Mouse (Mus musculus): ENCODE results near the gene Gclm. TPM values are rescaled to one million over a fixed set of nuclear protein-coding genes. Genes with fewer than 3 reads are reported as not detected.
"Not testable (repeated sequence)": the region's sequence is repeated elsewhere in the genome, so short reads cannot be mapped to it uniquely, and the experiment has no call there.

Gclm gene
- polyA plus RNA-seq, 1 experiment: 123 TPM

DNA sequence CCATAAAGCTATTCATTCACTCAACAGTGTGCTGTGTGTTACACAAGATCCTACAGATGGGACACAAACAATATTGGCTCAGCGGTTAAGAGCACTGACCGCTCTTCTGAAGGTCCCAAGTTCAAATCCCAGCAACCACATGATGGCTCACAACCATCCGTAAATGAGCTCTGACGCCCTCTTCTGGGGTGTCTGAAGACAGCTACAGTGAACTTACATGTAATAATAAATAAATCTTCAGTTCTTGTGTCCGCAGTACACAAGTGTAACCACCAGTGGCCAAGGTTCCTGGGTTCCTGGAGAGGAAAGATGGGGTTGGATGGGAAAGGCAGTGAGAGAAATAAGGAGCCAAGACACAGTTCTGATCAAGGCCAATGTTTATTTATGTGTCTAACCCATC lies 24.6 kb downstream of the Gclm start:
- no peak overlapping the region for H3K27ac ChIP-seq (ENCODE audit: insufficient read depth, low read length)
- H3K27me3 ChIP-seq (ENCODE audit: control insufficient read depth, insufficient read depth, low read length, poor library complexity, severe bottlenecking): no peaks in the 10 kb centered on the region
- H3K9me3 ChIP-seq (replicated peaks; ENCODE audit: control insufficient read depth, insufficient read depth, low read length, poor library complexity, severe bottlenecking): no peaks in the 10 kb centered on the region
- H3K9ac ChIP-seq (ENCODE audit: low read depth, poor library complexity, severe bottlenecking): no peak overlapping the region
- H3K36me3 ChIP-seq (ENCODE audit: control insufficient read depth, insufficient read depth, low read length, poor library complexity, severe bottlenecking): peaks cover 14% of the 10 kb centered on the region
- H3K4me1 ChIP-seq (ENCODE audit: control insufficient read depth, insufficient read depth, low read length): peaks cover 2% of the 10 kb centered on the region
- TF ChIP-seq CTCF (IDR thresholded peaks at IDR 0.05; ENCODE audit: low read depth, low read length) (no peak), EP300 (IDR thresholded peaks at IDR 0.05; ENCODE audit: insufficient read depth, low read depth, low read length) (no peak), POLR2A (IDR thresholded peaks at IDR 0.05; ENCODE audit: insufficient read depth, low read length) (no peak)
- no peak overlapping the region for H3K4me3 ChIP-seq (ENCODE audit: low read depth, low read length)

DNA sequence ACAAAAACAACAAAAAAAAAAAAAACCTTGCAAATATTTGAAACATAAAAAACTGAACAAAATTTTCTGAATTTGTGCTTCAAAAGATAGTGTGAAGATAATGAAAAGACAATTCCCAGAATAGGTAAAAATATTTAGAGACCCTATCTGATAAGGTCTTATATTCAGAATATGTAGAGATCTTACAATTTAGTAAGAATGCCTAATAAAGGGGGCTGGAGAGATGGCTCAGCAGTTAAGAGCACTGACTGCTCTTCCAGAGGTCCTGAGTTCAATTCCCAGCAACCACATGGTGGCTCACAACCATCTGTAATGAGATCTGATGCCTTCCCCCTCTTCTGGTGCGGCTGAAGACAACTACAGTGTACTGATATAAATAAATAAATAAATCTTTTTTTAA lies 27.2 kb downstream of the Gclm start:
- H3K4me1 ChIP-seq (ENCODE audit: control insufficient read depth, insufficient read depth, low read length); H3K9me3 ChIP-seq (replicated peaks; ENCODE audit: control insufficient read depth, insufficient read depth, low read length, poor library complexity, severe bottlenecking); H3K4me3 ChIP-seq (ENCODE audit: low read depth, low read length); H3K27me3 ChIP-seq (ENCODE audit: control insufficient read depth, insufficient read depth, low read length, poor library complexity, severe bottlenecking); H3K27ac ChIP-seq (ENCODE audit: insufficient read depth, low read length); H3K9ac ChIP-seq (ENCODE audit: low read depth, poor library complexity, severe bottlenecking): not testable (repeated sequence)
- H3K36me3 ChIP-seq (ENCODE audit: control insufficient read depth, insufficient read depth, low read length, poor library complexity, severe bottlenecking): peaks cover 23% of the 10 kb centered on the region

DNA sequence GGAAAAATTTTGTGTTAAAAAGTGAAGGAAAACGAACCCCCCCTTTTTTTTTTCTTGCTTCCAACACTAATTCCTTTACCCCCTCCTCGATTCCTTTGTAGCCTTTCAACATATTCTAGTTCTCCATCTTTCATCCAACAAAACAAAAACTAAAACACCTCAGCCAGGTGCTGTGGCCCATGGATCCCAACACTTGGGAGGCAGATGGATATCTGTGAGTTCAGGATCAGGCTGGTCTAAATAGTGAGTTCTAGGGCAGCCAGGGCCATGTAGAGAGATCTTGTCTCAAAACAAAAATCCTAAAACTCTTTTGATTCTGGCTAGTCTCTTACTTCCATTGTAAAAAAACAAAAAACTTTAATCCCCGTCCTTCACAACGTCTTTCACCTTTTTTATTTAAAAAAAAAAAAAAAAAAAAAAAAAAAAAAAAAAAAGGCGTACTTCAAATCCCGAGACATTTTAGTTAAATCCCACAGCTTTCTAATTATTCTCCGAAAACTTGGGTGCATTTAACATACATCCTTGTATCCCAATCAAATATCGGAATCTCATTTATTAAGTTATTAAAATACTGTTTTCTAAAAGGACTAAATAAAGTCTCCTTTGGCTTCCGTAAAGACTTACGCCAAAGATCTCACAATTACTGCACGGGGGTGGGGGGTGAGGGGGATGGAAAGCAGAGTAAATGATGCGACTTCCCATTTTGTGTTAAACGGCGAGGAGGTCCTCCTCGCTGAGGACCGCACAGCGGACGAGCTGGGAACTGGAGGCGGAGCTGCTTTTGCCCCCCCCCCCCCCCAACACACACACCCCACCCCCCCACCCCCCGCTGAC lies 28.3 kb downstream of the Gclm start:
- H3K9ac ChIP-seq (ENCODE audit: low read depth, poor library complexity, severe bottlenecking): peak overlapping the region; percentile 23
- no peak overlapping the region for H3K27ac ChIP-seq (ENCODE audit: insufficient read depth, low read length)
- peaks cover 33% of the 10 kb centered on the region for H3K36me3 ChIP-seq (ENCODE audit: control insufficient read depth, insufficient read depth, low read length, poor library complexity, severe bottlenecking)
- H3K4me3 ChIP-seq (ENCODE audit: low read depth, low read length): peak overlapping the region; percentile 69
- TF ChIP-seq POLR2A (IDR thresholded peaks at IDR 0.05; ENCODE audit: insufficient read depth, low read length) (peak; percentile 81), CTCF (IDR thresholded peaks at IDR 0.05; ENCODE audit: low read depth, low read length) (no peak), EP300 (IDR thresholded peaks at IDR 0.05; ENCODE audit: insufficient read depth, low read depth, low read length) (no peak)
- H3K27me3 ChIP-seq (ENCODE audit: control insufficient read depth, insufficient read depth, low read length, poor library complexity, severe bottlenecking): no peaks in the 10 kb centered on the region
- peaks cover 3% of the 10 kb centered on the region for H3K4me1 ChIP-seq (ENCODE audit: control insufficient read depth, insufficient read depth, low read length)
- no peaks in the 10 kb centered on the region for H3K9me3 ChIP-seq (replicated peaks; ENCODE audit: control insufficient read depth, insufficient read depth, low read length, poor library complexity, severe bottlenecking)

DNA sequence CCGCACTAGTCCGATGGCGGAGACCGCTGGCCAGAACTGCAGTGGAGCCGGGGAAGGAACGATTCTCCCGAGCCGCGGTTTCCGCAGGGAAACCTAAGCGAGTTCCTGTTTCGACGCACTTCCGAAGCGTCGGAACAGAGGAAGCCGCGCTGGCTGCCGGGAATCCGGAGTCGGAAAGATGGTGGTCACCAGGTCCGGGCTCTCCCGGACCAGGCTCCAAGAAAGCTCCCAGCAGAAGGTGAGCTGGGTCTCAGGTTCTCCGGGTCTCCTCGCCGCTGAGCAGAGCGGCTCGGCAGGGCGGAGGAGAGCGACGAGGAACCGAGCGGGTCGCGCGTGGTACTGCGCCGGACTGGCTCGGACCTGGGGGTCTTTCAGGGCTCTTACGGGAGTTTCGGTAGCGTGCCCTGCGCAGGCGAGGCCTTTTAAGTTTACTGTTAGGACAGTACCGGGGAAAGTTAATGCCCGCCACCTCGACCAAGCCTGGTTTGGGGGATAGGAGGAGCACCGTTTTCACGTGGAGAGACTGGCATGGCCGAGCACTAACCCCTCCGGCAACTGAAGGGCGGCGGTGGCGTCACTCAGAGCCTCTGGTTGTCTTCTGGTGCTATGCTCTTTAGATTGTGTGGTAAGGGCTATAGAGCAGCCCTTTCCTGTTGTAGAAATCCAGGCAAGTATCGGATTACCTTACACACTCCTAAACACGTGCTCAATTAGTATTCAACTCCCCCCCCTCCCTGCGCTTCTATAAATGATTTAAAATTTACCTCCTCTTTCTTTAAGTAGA lies 29.1 kb downstream of the Gclm start, which contains the start of gene Dnttip2:
Gene Dnttip2, plus strand, starts transcription at position 148 of the 784 bp plus-strand sequence.
- peak within 1 kb of the TSS; percentile 79 for H3K9ac ChIP-seq (ENCODE audit: low read depth, poor library complexity, severe bottlenecking)
- TF ChIP-seq EP300 (IDR thresholded peaks at IDR 0.05; ENCODE audit: insufficient read depth, low read depth, low read length) (peak; percentile 53; the same call in 1 of the 2 replicates), POLR2A (IDR thresholded peaks at IDR 0.05; ENCODE audit: insufficient read depth, low read length) (no peak), CTCF (IDR thresholded peaks at IDR 0.05; ENCODE audit: low read depth, low read length) (no peak)
- H3K4me3 ChIP-seq (ENCODE audit: low read depth, low read length): peak within 1 kb of the TSS; percentile 95
- no peaks in the 10 kb centered on the region for H3K9me3 ChIP-seq (replicated peaks; ENCODE audit: control insufficient read depth, insufficient read depth, low read length, poor library complexity, severe bottlenecking)
- peaks cover 3% of the 10 kb centered on the region for H3K4me1 ChIP-seq (ENCODE audit: control insufficient read depth, insufficient read depth, low read length)
- no peak within 1 kb of the TSS for H3K27ac ChIP-seq (ENCODE audit: insufficient read depth, low read length)
- H3K36me3 ChIP-seq (ENCODE audit: control insufficient read depth, insufficient read depth, low read length, poor library complexity, severe bottlenecking): peaks cover 41% of the 10 kb centered on the region
- H3K27me3 ChIP-seq (ENCODE audit: control insufficient read depth, insufficient read depth, low read length, poor library complexity, severe bottlenecking): no peaks in the 10 kb centered on the region

DNA sequence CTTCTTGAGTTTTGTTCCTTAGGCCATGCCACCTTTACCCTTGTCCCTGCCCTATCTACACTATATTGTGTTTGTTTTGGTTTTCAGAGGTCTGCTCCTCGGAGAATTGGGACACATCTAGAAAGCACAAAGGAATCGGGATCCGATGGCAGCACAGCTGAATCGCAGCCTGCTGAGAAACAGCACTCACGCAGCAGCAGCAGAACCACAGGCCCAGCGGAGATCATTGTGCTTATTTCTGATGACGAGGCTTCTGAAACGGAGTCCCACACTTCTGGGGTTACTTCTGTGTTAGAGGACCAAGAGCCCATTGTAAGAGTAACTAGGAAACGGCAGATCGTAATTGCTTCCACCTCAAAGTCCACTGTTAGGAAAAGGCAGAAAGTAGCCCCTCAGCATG lies 29.8 kb downstream of the Gclm start:
- no peaks in the 10 kb centered on the region for H3K27me3 ChIP-seq (ENCODE audit: control insufficient read depth, insufficient read depth, low read length, poor library complexity, severe bottlenecking)
- H3K9me3 ChIP-seq (replicated peaks; ENCODE audit: control insufficient read depth, insufficient read depth, low read length, poor library complexity, severe bottlenecking): no peaks in the 10 kb centered on the region
- peak overlapping the region; percentile 79 for H3K9ac ChIP-seq (ENCODE audit: low read depth, poor library complexity, severe bottlenecking)
- TF ChIP-seq EP300 (IDR thresholded peaks at IDR 0.05; ENCODE audit: insufficient read depth, low read depth, low read length): no peak
- peak overlapping the region; percentile 67 for H3K4me3 ChIP-seq (ENCODE audit: low read depth, low read length)
- H3K36me3 ChIP-seq (ENCODE audit: control insufficient read depth, insufficient read depth, low read length, poor library complexity, severe bottlenecking): peaks cover 47% of the 10 kb centered on the region
- H3K4me1 ChIP-seq (ENCODE audit: control insufficient read depth, insufficient read depth, low read length): peaks cover 3% of the 10 kb centered on the region
- H3K27ac ChIP-seq (ENCODE audit: insufficient read depth, low read length): no peak overlapping the region

DNA sequence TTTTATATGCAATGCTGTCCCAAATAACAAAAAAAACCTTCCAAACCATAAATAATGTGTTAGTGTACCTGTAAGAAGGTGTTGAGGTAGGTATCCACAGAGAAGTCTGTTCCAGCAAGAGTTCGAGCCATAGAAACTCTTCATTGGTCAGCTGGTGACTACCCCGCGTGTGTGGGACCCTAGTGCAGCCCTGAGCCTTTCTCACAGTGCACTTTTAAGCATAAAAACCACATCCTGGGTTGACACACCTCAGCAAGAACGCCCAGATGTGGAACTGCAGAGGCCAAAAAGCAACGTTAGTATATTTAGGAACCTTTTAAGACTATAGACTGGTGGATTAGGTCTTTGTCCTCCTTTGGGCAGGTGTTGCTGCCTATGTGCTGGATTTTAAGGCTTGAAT lies 41.8 kb downstream of the Gclm start:
- no peak overlapping the region for H3K9ac ChIP-seq (ENCODE audit: low read depth, poor library complexity, severe bottlenecking)
- peaks cover 29% of the 10 kb centered on the region for H3K36me3 ChIP-seq (ENCODE audit: control insufficient read depth, insufficient read depth, low read length, poor library complexity, severe bottlenecking)
- no peak overlapping the region for H3K27ac ChIP-seq (ENCODE audit: insufficient read depth, low read length)
- TF ChIP-seq POLR2A (IDR thresholded peaks at IDR 0.05; ENCODE audit: insufficient read depth, low read length): no peak
- TF ChIP-seq EP300 (IDR thresholded peaks at IDR 0.05; ENCODE audit: insufficient read depth, low read depth, low read length): no peak
- no peak for TF ChIP-seq CTCF (IDR thresholded peaks at IDR 0.05; ENCODE audit: low read depth, low read length)
- no peak overlapping the region for H3K4me3 ChIP-seq (ENCODE audit: low read depth, low read length)
- no peaks in the 10 kb centered on the region for H3K27me3 ChIP-seq (ENCODE audit: control insufficient read depth, insufficient read depth, low read length, poor library complexity, severe bottlenecking)
- H3K4me1 ChIP-seq (ENCODE audit: control insufficient read depth, insufficient read depth, low read length): no peaks in the 10 kb centered on the region
- no peaks in the 10 kb centered on the region for H3K9me3 ChIP-seq (replicated peaks; ENCODE audit: control insufficient read depth, insufficient read depth, low read length, poor library complexity, severe bottlenecking)
